Mouse (Mus musculus): Measurements from ENCODE around the gene Atxn2l.
"Not testable (repeated sequence)": the region's sequence is repeated elsewhere in the genome, so short reads cannot be mapped to it uniquely, and the experiment has no call there.

Gene Atxn2l

GRCm38 (mm10) chr7:126491973-126492372 is 11.3 kb downstream of the Atxn2l start:
- no peak for ATAC-seq (ENCODE audit: insufficient number of reproducible peaks, low FRiP score, low TSS enrichment)

GRCm38 (mm10) chr7:126491005-126491404 is 12.2 kb downstream of the Atxn2l start:
- no peak for ATAC-seq (ENCODE audit: insufficient number of reproducible peaks, low FRiP score, low TSS enrichment)

DNA sequence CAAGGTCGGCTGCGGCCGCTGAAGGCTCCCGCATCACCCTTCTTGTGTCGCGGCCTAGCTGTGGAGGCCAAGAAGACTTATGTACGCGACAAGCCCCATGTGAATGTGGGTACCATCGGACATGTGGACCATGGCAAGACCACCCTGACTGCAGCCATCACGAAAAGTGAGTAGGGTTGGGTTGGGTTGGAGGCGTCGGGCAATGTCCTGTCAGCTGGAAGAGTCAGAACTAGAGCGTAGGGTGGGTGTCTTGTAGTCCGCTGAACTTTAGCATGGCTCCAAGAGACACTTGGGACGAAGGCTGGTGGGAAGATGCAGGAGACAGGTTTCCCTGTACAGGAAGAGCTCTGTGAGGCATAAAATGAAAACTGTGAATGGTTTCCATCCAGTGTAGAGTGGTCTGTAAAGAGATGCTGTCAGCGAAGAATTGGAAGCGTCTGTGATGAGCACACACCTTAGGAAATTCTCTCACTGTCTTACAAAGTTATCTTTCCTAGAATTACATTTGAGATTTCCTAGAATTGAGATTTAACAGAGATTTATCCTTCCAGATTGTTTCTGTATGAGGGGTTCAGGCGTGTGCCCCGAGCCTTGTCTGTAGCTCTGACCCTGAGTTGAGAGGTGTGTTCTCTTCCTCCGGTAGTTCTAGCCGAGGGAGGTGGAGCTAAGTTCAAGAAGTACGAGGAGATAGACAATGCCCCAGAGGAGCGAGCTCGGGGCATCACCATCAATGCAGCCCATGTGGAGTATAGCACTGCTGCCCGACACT is 15.4 kb downstream of the Atxn2l start:
- not testable (repeated sequence) for ATAC-seq (ENCODE audit: insufficient number of reproducible peaks, low FRiP score, low TSS enrichment)

DNA sequence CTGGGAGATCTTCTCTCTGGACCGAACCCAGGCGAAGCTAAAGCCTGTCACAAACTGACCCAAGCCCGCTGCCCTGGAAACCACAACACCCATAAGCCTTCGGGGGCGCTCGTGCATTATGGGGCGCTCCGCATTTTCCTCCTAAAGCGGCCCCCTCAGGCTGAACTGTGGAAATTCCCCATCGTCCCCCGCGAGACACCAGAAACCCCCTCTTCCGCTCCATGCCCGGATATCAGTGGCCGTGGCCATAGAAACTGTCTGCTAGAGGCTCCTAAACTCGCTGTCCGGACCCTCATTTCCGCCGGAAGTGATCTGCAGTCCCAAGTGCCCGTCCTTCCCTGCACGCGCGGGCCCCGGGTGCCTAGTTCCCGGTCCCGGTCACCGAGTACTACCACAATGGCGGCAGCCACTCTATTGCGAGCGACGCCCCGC is 16.2 kb downstream of the Atxn2l start, which contains the start of gene Tufm:
Tufm (plus strand) TSS at position 310 of the 432 bp plus-strand sequence.
- ATAC-seq (ENCODE audit: insufficient number of reproducible peaks, low FRiP score, low TSS enrichment), result peak; percentile 95

- peak; percentile 82 for ATAC-seq (ENCODE audit: insufficient number of reproducible peaks, low FRiP score, low TSS enrichment)
These were observed 20.8 kb downstream of the Atxn2l start for GRCm38 (mm10) chr7:126482392-126482871.

DNA sequence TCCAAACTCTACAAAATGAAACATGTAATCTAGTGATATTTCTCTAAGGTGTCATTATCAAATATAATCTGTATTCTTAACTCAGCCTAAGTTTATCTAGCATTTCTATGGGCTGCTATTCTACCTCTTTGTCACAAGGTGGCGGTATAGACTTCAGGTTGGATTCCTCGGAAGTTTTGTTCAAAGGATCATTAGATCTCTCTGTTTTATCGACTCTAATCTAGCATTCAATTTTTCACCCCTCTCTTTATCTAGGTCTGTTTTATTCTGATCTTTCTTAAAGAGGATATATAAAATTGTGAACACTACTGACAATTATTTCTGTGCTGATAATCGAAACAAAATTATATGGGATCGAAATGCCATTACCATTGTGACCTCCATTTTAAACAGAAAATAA is 21.5 kb downstream of the Atxn2l start:
- no peak for ATAC-seq (ENCODE audit: insufficient number of reproducible peaks, low FRiP score, low TSS enrichment)

DNA sequence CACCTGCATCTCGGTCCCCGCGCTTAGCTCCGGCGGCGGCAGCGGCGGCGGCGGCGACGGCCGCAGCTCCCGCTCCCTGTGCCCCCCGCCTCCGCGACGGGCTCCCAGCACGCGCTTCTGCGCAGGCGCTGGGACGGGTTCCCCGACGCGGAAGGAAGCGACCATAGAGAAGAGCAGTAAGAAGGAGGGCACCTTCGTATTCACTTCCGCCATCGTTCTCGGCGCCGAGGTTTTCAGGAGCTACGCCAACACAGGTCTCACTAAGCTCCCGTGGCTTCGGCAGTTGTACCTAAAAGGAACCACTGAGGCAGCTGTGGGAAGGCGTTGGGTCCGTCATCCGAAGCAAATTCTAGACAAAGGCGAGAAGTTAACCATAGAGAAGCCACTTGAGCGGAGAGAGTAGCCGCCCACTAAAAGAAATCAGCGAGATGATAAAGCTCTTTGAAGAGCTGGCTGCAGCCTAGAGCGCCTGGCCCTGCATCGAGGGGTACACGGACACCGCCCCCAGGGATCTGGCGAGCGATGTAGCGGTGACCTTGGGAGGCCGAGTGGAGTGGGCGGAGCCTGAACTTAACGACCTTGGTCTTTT is 28.1 kb downstream of the Atxn2l start, which contains the start of gene Sh2b1:
Sh2b1 (minus strand) TSS at position 432 of the 589 bp plus-strand sequence.
- ATAC-seq (ENCODE audit: insufficient number of reproducible peaks, low FRiP score, low TSS enrichment), result peak; percentile 82; the same call in 1 of the 2 replicates

DNA sequence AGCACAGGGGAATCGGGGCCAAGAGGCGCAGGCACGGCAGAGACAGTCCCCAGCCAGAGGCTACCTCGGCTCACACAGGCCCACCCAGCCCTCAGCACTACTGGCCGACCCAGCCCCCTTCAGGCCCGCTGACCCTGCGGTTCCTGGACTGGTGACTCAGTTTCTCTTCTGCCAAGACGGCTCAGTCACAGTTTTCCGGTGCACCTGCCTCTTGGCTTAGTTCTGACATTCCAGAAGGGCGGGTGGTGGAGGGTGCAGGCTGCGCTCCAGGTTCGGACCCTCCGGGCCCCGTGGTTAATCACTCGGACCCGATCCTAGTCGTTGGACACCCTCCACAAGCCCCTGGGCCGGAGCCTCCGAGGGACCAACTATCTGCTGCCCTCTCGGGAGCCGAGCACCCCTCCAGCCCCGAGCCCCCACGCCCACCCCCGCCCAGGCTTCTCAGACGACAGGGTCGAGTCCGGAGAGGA is 28.7 kb downstream of the Atxn2l start:
- no peak; the same call in 1 of the 2 replicates for ATAC-seq (ENCODE audit: insufficient number of reproducible peaks, low FRiP score, low TSS enrichment)

DNA sequence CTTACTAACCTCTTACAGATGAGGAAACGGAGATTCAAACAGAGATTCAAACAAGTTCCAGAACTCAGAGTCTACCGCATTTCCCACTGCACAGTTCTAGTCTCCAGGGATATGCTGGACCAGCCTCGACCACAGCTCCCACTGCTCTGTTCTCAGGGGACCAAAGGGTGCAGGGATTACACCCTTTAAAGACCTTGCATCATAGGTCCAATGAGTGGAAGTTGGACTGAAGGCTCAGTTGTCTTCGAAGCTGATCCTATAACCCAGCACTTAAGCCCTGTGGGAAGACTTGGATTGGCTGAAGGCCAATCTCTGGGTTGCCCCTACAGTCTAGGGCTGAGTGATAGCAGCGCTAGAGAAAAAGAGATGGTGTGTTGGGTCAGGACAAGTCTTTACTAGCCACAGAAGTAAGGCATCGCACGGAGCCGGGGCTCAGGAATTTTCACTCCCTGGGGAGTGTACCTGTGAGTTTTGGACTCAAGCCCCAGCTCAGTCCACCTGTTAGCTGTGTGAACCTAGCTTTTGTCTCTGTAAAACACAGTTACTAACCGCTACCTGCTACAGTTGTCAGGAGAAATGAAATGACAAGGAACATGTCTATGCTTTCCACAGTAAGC is 29.7 kb downstream of the Atxn2l start:
- no peak for ATAC-seq (ENCODE audit: insufficient number of reproducible peaks, low FRiP score, low TSS enrichment)

- ATAC-seq (ENCODE audit: insufficient number of reproducible peaks, low FRiP score, low TSS enrichment), result no peak
These were observed 30.5 kb downstream of the Atxn2l start for GRCm38 (mm10) chr7:126472713-126473112.

DNA sequence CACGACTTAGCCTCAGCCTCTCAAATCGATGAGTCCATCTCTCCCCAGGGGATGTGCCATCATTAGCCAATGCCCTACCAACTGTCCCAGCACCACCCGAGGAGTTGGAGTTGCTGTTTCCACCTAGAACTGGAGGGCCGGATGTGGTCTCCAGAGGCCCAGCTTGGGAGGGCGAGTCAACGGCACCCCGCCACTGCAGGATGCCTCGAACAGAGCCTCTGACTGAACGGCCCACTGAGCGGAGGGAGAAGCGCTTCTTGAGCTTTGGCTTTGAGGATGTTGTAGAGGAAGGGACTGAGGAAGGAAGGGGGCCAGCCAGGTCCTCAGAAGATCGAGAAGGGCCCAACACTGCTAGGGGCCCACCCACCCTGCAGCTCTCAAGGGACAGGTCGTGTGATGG is 30.9 kb downstream of the Atxn2l start:
- ATAC-seq (ENCODE audit: insufficient number of reproducible peaks, low FRiP score, low TSS enrichment), result no peak

DNA sequence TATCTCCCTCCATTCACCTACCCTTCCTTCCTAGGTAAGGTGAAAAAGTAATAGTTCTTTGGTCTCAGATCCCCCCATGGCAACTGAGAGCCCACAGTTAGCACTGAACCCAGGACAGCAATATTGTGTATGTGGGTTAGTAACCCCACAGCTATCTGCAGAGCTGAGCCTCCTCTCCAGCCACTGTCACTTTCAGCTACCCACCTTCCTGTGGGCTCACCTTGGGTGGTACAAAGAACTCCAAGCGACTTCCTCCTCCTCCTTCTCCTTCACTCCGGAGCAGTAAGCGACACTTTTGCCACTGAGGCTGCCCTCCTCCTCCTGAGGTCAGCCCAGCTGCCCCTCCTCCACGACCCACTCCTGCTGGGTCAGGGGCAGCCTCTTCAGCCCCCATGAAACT is 31.4 kb downstream of the Atxn2l start:
- ATAC-seq (ENCODE audit: insufficient number of reproducible peaks, low FRiP score, low TSS enrichment), result no peak

- ATAC-seq (ENCODE audit: insufficient number of reproducible peaks, low FRiP score, low TSS enrichment), result no peak
These were observed 31.9 kb downstream of the Atxn2l start for GRCm38 (mm10) chr7:126471361-126471760.

GRCm38 (mm10) chr7:126470077-126470476 is 33.2 kb downstream of the Atxn2l start:
- ATAC-seq (ENCODE audit: insufficient number of reproducible peaks, low FRiP score, low TSS enrichment), result no peak

GRCm38 (mm10) chr7:126467834-126468627 is 35.2 kb downstream of the Atxn2l start:
- ATAC-seq (ENCODE audit: insufficient number of reproducible peaks, low FRiP score, low TSS enrichment), result no peak

DNA sequence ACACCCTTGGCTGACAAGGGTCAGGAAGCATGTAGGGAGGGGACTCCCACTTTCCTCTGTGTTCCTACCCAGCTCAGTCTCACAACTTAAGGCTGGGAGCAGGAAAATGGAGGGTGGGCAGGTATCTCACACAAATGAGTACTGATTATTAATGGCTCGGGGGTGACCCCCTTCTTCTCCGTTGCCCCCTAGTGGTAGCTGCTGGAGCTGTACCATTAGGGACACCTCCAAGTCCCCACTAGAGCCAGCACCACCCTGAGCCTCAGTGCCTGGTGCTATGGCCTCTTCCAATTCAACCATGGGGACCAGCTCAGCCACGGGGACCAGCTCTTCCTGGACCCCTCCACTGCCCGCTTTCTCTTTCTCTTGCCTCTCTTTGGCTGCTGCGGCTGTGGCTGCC is 36.0 kb downstream of the Atxn2l start:
- ATAC-seq (ENCODE audit: insufficient number of reproducible peaks, low FRiP score, low TSS enrichment), result no peak

DNA sequence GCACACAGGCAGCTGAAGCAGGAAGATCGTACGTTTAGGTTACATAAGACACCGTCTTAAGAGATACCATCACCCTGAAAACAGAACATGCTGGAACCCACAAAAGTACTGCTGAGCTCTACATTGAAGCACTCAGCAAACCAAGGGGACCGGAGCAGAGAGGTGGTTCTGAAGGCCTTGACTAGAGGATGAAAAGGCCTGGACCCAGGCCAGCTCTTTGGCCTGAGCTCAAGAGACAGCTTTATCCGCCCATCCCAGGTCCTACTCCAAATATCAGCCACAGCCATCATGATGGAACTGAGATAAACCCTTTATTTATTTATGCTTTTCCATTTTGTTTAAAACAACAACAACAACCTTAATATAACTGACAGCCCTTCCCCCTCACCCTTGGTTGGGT is 36.5 kb downstream of the Atxn2l start:
- no peak for ATAC-seq (ENCODE audit: insufficient number of reproducible peaks, low FRiP score, low TSS enrichment)

DNA sequence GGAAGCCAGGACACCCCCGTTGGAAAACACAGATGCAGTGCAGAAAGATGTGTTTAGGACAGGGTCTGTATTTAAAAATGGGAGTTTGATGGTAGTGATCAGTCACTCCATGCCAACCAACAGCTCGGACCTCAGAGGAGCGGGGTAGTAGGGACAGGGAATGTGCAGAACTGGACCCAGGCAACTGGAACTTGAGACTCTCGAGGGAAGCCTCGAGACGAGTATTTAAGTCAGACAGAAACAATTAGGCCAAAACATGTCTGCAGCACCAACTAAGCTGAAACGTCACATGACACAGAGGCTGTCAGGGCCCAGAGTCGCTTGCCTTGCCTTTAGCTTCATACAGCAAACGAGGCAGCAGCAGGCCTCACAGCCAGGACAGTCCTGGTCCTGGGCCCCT is 37.1 kb downstream of the Atxn2l start:
- no peak for ATAC-seq (ENCODE audit: insufficient number of reproducible peaks, low FRiP score, low TSS enrichment)

- no peak for ATAC-seq (ENCODE audit: insufficient number of reproducible peaks, low FRiP score, low TSS enrichment)
These were observed 37.8 kb downstream of the Atxn2l start for GRCm38 (mm10) chr7:126465246-126466030.

Data from cerebellum, adult (tissue).